Mouse (Mus musculus): Measurements from ENCODE around the gene Crisp4.

Crisp4 gene

DNA sequence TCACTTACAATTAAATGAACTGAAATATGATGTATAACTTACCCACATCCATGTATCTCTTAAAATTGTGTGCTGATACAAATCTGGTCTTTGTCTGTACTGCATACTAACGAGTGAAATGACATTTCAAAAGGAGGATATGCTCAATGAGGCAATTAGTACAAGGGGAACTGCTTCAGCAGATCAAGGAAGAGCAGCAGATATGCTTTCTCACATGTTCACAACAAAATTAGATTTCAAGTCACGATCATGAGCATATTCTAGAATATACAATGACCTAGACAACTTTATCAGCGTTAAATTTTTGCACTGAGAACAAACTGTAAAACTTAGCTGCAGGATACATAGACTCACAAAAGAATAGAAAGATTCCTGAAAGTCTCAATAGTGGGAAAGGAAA lies at the start of gene Crisp4:
TSS of gene Crisp4 (minus strand) at position 101 of the 400 bp plus-strand sequence.
- DNase-seq (ENCODE audit: inconsistent age in 2 of 2, low spot score in 1 of 2), result no peak

DNA sequence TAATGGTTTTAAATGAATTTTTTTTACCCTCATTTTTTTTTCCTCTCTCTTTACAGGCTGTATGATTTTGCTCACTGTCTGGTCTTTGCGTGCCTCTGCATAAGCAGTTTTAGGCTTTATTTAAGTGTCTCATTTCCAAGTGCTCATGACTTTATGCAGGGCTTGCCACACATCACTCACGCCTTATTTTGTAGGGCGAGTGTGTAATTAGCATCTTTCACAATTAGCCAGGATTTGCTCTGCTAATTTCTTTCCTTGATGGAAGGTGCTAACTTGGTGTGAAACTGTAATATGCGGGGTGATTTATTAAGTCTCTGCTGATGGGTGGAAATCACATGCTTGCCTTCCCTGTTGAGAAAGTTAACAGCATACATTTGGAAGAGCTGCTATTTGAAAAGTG lies 46.0 kb upstream of the Crisp4 start:
- no peak for DNase-seq (ENCODE audit: inconsistent age in 2 of 2, low spot score in 1 of 2)

- DNase-seq (ENCODE audit: inconsistent age in 2 of 2, low spot score in 1 of 2), result no peak
Observed at GRCm38 (mm10) chr1:18190714-18191712, 45.3 kb upstream of the Crisp4 start.

GRCm38 (mm10) chr1:18181167-18181566 lies 35.5 kb upstream of the Crisp4 start:
- DNase-seq (ENCODE audit: inconsistent age in 2 of 2, low spot score in 1 of 2), result no peak

DNA sequence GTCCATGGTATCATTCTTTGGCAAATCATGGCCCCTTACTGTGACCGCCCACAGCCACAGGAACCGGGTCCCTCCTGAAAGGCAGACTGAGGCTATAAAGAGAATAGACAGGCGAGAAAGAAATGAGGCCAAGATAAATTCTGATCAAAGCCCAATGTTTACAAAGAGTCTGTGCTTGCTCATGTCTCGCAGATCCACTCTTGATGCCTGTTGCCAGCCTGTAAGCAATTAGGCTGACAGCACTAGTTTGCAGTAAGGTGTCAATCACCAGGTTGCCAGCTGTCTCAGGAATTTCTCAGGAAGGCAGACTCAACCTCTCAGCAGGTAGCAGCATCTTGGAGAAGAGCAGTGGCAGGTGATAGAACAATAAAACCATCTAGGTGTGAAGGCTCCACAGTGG lies 24.9 kb upstream of the Crisp4 start:
- no peak for DNase-seq (ENCODE audit: inconsistent age in 2 of 2, low spot score in 1 of 2)

- no peak for DNase-seq (ENCODE audit: inconsistent age in 2 of 2, low spot score in 1 of 2)
Observed at GRCm38 (mm10) chr1:18168261-18168660, 22.6 kb upstream of the Crisp4 start.

- DNase-seq (ENCODE audit: inconsistent age in 2 of 2, low spot score in 1 of 2), result no peak
Observed at GRCm38 (mm10) chr1:18159082-18159481, 13.4 kb upstream of the Crisp4 start.

DNA sequence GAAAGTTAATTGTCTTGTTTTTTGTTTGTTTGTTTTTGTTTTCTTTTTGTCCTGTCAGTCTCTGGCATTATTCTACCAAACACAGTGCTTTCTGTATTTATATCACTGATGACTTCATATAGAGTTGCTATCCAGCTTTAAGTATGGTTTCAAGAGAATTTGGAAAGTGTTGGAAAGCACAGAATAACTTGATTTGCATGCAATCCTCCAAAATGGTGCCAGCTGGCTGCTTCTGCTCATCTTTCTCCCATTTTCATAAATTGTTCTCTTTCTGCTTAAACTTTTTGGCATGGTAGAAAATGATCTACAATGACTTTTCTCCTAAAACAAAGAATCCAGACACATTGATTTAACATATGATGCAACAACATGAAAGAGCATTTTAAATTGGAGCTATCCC lies 2.5 kb upstream of the Crisp4 start:
- no peak for DNase-seq (ENCODE audit: inconsistent age in 2 of 2, low spot score in 1 of 2)

DNA sequence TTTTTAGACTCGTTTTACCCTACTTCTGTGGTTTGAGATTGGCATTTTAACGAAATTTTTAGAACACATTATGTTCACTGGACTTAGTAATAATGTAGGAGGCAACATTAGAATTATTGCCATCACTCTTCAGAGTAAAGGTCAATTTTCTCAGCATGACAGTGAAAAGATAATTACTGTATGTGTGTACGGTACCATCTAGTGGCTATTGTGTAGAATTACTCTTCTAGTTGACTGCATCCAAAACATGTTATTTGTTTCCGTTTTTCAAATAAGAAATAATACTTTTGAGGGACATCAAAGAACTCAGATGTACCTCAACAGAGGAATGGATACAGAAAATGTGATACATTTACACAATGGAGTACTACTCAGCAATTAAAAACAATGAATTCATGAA lies 14.0 kb downstream of the Crisp4 start:
- DNase-seq (ENCODE audit: inconsistent age in 2 of 2, low spot score in 1 of 2), result no peak

GRCm38 (mm10) chr1:18129983-18130382 lies 15.7 kb downstream of the Crisp4 start:
- DNase-seq (ENCODE audit: inconsistent age in 2 of 2, low spot score in 1 of 2), result no peak

DNA sequence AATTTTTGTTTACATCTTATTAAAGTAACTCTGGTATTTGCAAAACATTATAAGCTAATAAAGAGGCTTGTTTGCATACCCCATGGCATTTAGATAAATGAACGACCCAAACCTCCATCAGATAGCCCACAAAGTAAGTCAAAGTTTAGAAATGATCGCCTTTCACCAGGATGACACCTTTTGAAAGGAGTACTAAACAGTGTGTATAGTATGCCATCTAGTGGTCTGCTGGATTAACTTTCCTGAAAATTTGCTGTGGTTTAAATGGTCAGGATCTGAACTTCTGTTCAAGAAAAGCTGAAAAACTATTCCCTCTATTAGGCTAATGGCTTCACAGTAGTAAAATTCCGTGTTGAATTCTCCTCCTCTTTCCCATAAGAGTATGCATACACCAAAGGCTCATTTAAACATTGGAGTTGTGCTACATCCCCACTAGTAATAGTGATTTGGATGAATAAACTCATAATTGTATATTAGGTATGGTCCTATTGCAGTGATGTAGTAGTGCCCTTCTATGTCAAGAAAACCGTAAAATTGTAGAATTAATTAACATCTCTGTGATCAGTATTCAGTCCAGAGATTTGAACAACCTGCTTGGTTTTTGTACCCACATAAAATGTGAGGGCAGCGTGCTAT lies 38.9 kb downstream of the Crisp4 start:
- peak in 1 of 2 experiments; percentile 25 for DNase-seq (ENCODE audit: inconsistent age in 2 of 2, low spot score in 1 of 2)

DNA sequence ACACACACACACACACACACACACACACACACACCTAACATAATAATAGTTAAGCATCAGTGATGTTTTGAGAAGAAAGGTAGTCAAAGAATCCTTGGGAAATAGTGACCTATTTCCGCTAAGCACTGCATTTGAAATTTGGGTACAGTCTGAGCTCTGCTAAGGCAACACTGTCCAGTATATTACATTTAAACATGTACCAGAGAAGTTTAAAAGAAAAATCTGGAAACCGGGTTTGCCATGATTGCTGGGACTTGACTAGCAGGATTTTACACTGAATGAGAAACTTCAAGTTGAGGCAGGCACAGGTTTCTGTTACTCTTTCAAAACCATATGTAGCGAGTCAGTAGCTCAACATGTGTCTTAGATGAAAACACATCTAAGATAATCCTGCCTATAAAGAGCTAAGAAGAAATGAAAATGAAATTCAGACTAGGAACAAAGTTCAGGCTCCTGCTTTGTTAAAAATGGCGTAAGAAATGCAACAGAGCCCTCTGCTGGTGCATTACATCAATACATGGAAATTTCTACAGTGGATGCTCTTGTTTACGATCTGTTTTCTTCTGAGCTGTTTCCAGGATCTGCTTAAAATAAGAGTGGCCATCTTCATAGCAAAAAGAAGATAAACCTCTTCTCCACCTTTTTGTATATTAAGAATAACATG lies 39.7 kb downstream of the Crisp4 start:
- DNase-seq (ENCODE audit: inconsistent age in 2 of 2, low spot score in 1 of 2), result peak in 1 of 2 experiments; percentile 29

DNA sequence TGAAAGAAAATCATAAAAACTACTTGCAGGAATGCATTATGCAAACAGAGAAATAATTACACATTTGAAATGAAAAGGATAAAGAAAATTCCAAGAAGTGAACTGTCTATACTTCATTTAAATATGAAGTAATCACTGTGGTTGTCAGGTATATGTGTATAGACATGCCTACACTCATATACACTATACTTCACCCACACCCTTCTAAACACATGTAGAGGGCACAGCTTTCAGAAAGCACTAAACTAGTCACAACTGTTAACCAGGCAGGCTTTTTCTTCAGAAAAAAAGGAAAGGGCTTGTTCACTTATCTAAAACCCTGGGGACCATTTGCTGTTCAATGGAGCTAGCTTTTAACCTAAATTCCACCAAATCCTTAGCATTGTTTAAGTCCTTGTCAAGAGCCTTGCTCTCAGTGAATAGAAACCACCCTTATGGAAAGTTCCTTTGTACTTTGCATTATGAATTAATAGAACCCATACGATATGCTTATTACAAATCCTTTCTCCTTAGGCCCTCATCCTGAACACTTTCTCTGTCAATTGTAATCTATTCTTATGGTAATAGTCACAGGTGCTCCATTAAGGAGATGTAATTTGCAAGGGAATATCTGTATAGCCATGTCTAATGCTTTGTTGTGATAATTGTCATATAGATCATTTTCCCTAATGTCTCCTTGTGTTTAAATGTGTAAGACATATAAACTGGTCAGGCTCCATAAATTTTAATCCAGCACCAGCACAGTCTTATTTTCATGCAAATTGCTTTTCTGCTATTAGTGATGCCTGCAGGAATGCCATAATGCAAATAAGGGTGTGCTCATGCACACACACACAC lies 40.5 kb downstream of the Crisp4 start:
- no peak for DNase-seq (ENCODE audit: inconsistent age in 2 of 2, low spot score in 1 of 2)

Data from adrenal gland, adult (tissue).